Mouse (Mus musculus) heart, postnatal 0 days (tissue): ENCODE measurements around the gene Ankrd35. TPM values are rescaled to one million over a fixed set of nuclear protein-coding genes. Genes with fewer than 3 reads are reported as not detected.

Source experiments
- ATAC-seq: fragments of 200-750 bp; cut with Nextera tagmentation; 2 replicates; pipeline ENCODE4 v1.8.0; 2017; ENCODE audit warnings: low read depth, moderate number of reproducible peaks, moderate library complexity; ENCODE audit not compliant: insufficient read depth
- DNase-seq: peaks from one replicate; pipeline ENCODE4 v3.0.0-alpha.2; 2016; ENCODE audit warnings: low spot score
- H3K27ac ChIP-seq: fragments of 300-500 bp; sonication (generic); 2 replicates; pipeline ENCODE4 v1.5.1; 2014; ENCODE audit warnings: low read depth, mild to moderate bottlenecking
- H3K27me3 ChIP-seq: fragments of 300-500 bp; sonication (generic); 2 replicates; pipeline ENCODE4 v1.6.1; 2014; ENCODE audit warnings: low read length, mixed read lengths; ENCODE audit not compliant: control insufficient read depth, insufficient read depth
- H3K36me3 ChIP-seq: fragments of 300-500 bp; sonication (generic); replicated peaks from 2 replicates; pipeline ENCODE4 v1.6.1; 2014; ENCODE audit warnings: low read length, mixed read lengths; ENCODE audit not compliant: control insufficient read depth, insufficient read depth
- H3K4me1 ChIP-seq: fragments of 300-500 bp; sonication (generic); 2 replicates; pipeline ENCODE4 v1.6.1; 2014; ENCODE audit warnings: antibody characterized with exemption; ENCODE audit not compliant: control insufficient read depth, insufficient read depth
- H3K4me2 ChIP-seq: fragments of 300-500 bp; sonication (generic); 2 replicates; pipeline ENCODE4 v1.6.1; 2014; ENCODE audit warnings: low read depth, mild to moderate bottlenecking, low read length, moderate library complexity
- H3K4me3 ChIP-seq: fragments of 300-500 bp; sonication (generic); 2 replicates; pipeline ENCODE4 v1.5.1; 2014; ENCODE audit warnings: low read depth, low read length
- H3K9ac ChIP-seq: fragments of 300-500 bp; sonication (generic); replicated peaks from 2 replicates; pipeline ENCODE4 v1.6.1; 2014; ENCODE audit warnings: low read depth, low read length, mixed read lengths
- H3K9me3 ChIP-seq: fragments of 300-500 bp; sonication (generic); replicated peaks from 2 replicates; pipeline ENCODE4 v1.6.1; 2016; ENCODE audit warnings: low read length; ENCODE audit not compliant: control insufficient read depth
- CTCF ChIP-seq: IDR thresholded peaks from 2 replicates; pipeline ENCODE4 v1.5.1; 2016; ENCODE audit warnings: antibody characterized with exemption, control low read depth, low read depth
- EP300 ChIP-seq: IDR thresholded peaks from 2 replicates; pipeline ENCODE4 v1.6.1; 2016; ENCODE audit warnings: antibody characterized with exemption, low read depth
- WGBS: fragments of 180-500 bp; shearing (Covaris S2); extraction: QIAGEN DNeasy Blood & Tissue Kit; methylation state at CpG from one replicate; pipeline ENCODE4 v1.1.7; 2014; 5-methylcytosine and 5-hydroxymethylcytosine counted together
- polyA plus RNA-seq: library from polyadenylated mRNA; unstranded; fragments of >200 nt; fragmentation: Nextera tagmentation; extraction: Ambion mirVana; gene quantifications from 2 replicates; pipeline ENCODE4 v1.2.1, GENCODE M21; 2015
- total RNA-seq: library from RNA; depleted of rRNA; stranded (reverse); fragments of >200 nt; gene quantifications from 2 replicates; pipeline ENCODE4 v1.2.3, GENCODE M21; 2014; ENCODE audit warnings: low replicate concordance

The Ankrd35 gene
- total and polyA plus RNA-seq, 2 experiments from 2014 or later = 0.31 to 0.88 TPM

GRCm38 (mm10) chr3:96727828-96728633 is 58.1 kb downstream of the Ankrd35 start:
- H3K9me3 ChIP-seq = no peaks in the 10 kb centered on the region
- ATAC-seq (peak; percentile 42; the same call in 1 of the 2 replicates), DNase-seq (peak; percentile 21)
- H3K9ac ChIP-seq = peak overlapping the region; percentile 96
- peak overlapping the region; percentile 96 for H3K27ac ChIP-seq
- peak overlapping the region; percentile 89 for H3K4me2 ChIP-seq
- H3K27me3 ChIP-seq = no peaks in the 10 kb centered on the region
- H3K4me1 ChIP-seq = peaks cover 26% of the 10 kb centered on the region
- WGBS = under 1% methylated on average over 41 of the region's 42 CpGs
- peak overlapping the region; percentile 99 for H3K4me3 ChIP-seq
- H3K36me3 ChIP-seq = peaks cover 6% of the 10 kb centered on the region
- no peak for TF ChIP-seq CTCF

DNA sequence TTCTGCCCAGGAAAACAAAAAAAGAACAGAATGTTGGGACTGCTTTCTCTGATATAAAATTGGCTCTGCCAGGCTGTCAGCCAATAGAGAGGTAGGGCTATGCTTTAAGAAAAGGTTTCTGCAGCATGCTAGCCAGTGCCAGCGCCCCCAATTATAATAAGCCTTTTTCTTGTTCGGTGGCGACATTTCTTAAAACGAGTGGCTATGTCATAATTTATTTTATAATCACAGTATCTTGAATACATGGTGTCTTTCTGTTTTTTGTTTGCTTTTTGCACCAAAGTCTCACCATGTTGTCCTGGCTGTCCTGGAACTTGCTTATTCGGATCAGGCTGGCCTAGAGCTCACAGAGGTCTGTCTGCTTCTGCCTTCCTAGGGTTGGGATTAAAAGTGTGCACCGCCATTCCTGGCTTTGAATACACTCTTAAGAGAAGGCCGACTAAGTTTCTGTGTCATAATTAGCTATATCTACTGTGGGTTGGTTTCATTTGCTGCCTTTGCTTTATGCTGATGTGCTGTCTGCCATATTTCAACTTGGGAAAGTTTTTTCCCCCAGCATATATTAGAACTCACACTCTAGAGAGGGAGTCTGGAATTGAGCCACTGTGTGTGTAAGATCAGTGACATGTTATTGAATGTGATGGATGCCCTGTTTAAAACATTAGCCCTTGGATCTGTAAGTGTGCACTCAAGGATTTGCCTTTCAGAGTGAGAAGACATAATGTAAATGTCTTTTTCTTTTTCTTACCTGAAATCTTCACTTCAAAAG is 58.9 kb downstream of the Ankrd35 start:
- Histone ChIP-seq H3K9ac (peak overlapping the region; percentile 96), H3K27ac (peak overlapping the region; percentile 96), H3K4me3 (peak overlapping the region; percentile 99), H3K9me3 (no peaks in the 10 kb centered on the region), H3K4me2 (peak overlapping the region; percentile 89), H3K36me3 (no peaks in the 10 kb centered on the region; the same call in 1 of the 2 replicates), H3K4me1 (peaks cover 27% of the 10 kb centered on the region), H3K27me3 (no peaks in the 10 kb centered on the region)
- no peak for TF ChIP-seq EP300
- no peak for TF ChIP-seq CTCF
- WGBS = 42% methylated on average over 7 of the region's 7 CpGs
- DNase-seq (no peak), ATAC-seq (no peak)

DNA sequence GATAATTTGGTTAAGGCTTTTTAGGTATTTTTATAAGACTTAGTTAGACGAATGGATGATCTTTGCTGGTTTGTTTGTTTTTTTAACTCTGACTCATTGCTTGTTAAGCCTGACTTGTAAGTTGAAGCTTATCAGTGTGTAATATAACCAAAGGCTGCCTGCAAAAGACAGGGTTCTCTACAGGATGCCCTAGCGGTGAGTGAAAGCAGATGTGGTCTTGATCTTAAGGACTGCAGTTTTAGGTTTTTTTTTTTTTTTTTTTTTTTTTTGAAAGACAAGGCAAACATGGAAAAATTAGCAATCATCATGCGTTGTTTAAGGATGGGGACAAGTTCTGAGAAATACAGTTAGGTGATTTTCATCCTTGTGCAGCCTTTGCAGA is 59.5 kb downstream of the Ankrd35 start:
- TF ChIP-seq CTCF = no peak

DNA sequence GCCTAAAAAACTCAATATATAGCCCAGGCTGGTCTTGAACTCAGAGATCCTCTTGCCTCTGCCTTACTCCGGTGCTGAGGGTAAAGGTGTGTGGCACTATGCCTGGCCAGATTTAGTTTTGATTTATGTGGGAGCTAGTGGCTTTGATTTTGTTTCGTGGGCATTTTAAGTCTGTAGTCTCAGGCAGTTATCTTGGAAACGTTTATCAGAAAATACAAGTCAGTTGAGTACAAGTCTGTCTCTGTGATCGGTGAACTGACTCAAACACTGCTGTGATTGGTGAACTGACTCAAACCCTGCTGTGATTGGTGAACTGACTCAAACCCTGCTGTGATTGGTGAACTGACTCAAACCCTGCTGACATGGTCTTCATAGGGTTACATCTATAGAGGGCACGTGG is 60.9 kb downstream of the Ankrd35 start:
- Histone ChIP-seq H3K36me3 (no peaks in the 10 kb centered on the region), H3K4me2 (no peak overlapping the region), H3K4me1 (peaks cover 34% of the 10 kb centered on the region), H3K9me3 (no peaks in the 10 kb centered on the region), H3K9ac (no peak overlapping the region), H3K27ac (no peak overlapping the region), H3K4me3 (no peak overlapping the region), H3K27me3 (no peaks in the 10 kb centered on the region)
- TF ChIP-seq EP300 (no peak), CTCF (no peak)
- no peak for ATAC-seq
- WGBS = 43% methylated on average over 5 of the region's 5 CpGs
- no peak for DNase-seq

More for the DNA sequence above, 59.5 kb downstream of the Ankrd35 start:
- Histone ChIP-seq H3K9ac (no peak overlapping the region), H3K9me3 (no peaks in the 10 kb centered on the region), H3K4me1 (peaks cover 33% of the 10 kb centered on the region), H3K27ac (no peak overlapping the region), H3K4me2 (peak overlapping the region; percentile 89; the same call in 1 of the 2 replicates), H3K36me3 (no peaks in the 10 kb centered on the region), H3K4me3 (no peak overlapping the region), H3K27me3 (no peaks in the 10 kb centered on the region)
- ATAC-seq (no peak), DNase-seq (peak; percentile 29)
- WGBS = 47% methylated on average over 3 of the region's 3 CpGs

DNA sequence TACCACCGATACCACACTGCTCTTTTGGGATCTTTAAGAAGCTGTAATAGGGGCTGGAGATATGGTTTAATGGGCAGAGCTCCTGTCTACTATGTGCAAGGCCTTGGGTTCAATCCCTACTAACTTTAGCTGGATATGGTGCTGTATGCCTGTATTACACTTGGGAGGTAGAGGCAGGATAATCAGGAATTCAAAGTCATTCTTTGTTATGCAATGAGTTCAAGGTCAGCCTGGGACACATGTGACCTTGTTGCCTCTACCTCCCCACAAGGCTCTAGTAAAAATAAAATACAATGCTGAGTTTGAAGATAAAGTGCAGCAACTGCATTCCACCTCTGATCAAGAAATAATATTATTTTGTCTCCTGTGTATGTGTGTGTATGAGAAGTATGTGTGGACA is 64.1 kb downstream of the Ankrd35 start:
- 83% methylated on average over 1 of the region's 1 CpGs for WGBS
- Histone ChIP-seq H3K4me2 (no peak overlapping the region), H3K9me3 (no peaks in the 10 kb centered on the region), H3K9ac (no peak overlapping the region), H3K36me3 (no peaks in the 10 kb centered on the region), H3K4me1 (peaks cover 23% of the 10 kb centered on the region), H3K27me3 (no peaks in the 10 kb centered on the region), H3K27ac (no peak overlapping the region), H3K4me3 (no peak overlapping the region)
- ATAC-seq (no peak), DNase-seq (no peak)
- no peak for TF ChIP-seq EP300
- TF ChIP-seq CTCF = no peak
